ENCODE assay signal across 28 mouse cellular contexts in genomic region chr16:46956990-46957389, GRCm38 (mm10).
A peak's percentile ranks its signal among the peaks of the same experiment; 100 is the strongest.
DNase-seq lines count a peak whose midpoint lies in the region; ATAC-seq lines count a peak whose summit lies in the region.
"Had no signal": no experiment of that assay in that cellular context is flagged by ENCODE, and none has a peak within 500 bp of the region (broad histone marks: within the 10 kb centered on the region; RNA-seq: fewer than 3 reads in every experiment).

No protein-coding gene starts in this region.

- no peaks in the 10 kb centered on the region for H3K36me3 ChIP-seq in heart, embryonic 10.5 days
- no peaks in the 10 kb centered on the region for H3K36me3 ChIP-seq in neural tube, embryonic 15.5 days
- H3K36me3 ChIP-seq: heart, embryonic 15.5 days; limb, embryonic 12.5 days; midbrain, embryonic 15.5 days; neural tube, embryonic 12.5 days had no signal

- no peaks in the 10 kb centered on the region for H3K27me3 ChIP-seq in heart, embryonic 10.5 days (ENCODE audit: insufficient read depth, poor library complexity, severe bottlenecking)
- H3K27me3 ChIP-seq in neural tube, embryonic 15.5 days (replicated peaks), result no peaks in the 10 kb centered on the region
- H3K27me3 ChIP-seq: heart, embryonic 15.5 days; limb, embryonic 12.5 days; midbrain, embryonic 15.5 days; neural tube, embryonic 12.5 days had no signal

- H3K27ac ChIP-seq in heart, embryonic 10.5 days, result no peak overlapping the region
- no peak overlapping the region for H3K27ac ChIP-seq in neural tube, embryonic 15.5 days (replicated peaks)
- H3K27ac ChIP-seq: heart, adult 2 months; heart, embryonic 15.5 days; hindbrain, embryonic 14.5 days; limb, embryonic 12.5 days; macrophage; midbrain, embryonic 15.5 days; neural tube, embryonic 12.5 days had no signal

- DNase-seq in frontal cortex, postnatal 10 days (ENCODE audit: low spot score in 2 of 2), result no peak
- DNase-seq in layer of hippocampus, adult 9-11 months, result peak; percentile 19
- DNase-seq in layer of hippocampus, postnatal 10 days (ENCODE audit: low spot score in 2 of 2), result no peak
- peak; percentile 13 for DNase-seq in right cerebral cortex, postnatal 25 days
- DNase-seq in right cerebral cortex, postnatal 14 days, result no peak
- DNase-seq in heart, embryonic 10.5 days (ENCODE audit: low spot score), result no peak
- DNase-seq: cerebellum, adult 18-20 months; cerebellum, postnatal 14 days; forebrain, postnatal 0 days; gastrocnemius, postnatal 14 days; heart, adult 2 months; heart, postnatal 4 days; kidney, adult 18-20 months; liver, postnatal 0 days; retina, postnatal 1 day; spleen, adult 18-20 months had no signal

- no peak overlapping the region for H3K4me3 ChIP-seq in heart, embryonic 10.5 days
- H3K4me3 ChIP-seq in neural tube, embryonic 15.5 days (replicated peaks), result no peak overlapping the region
- H3K4me3 ChIP-seq: heart, adult 2 months; heart, embryonic 15.5 days; limb, embryonic 12.5 days; midbrain, embryonic 15.5 days; neural tube, embryonic 12.5 days had no signal

- no peaks in the 10 kb centered on the region for H3K9me3 ChIP-seq in heart, embryonic 10.5 days
- no peaks in the 10 kb centered on the region for H3K9me3 ChIP-seq in neural tube, embryonic 15.5 days (replicated peaks)
- H3K9me3 ChIP-seq: heart, embryonic 15.5 days; limb, embryonic 12.5 days; midbrain, embryonic 15.5 days; neural tube, embryonic 12.5 days had no signal

- 82% methylated on average over 1 of the region's 1 CpGs for WGBS in heart, embryonic 10.5 days
- 93% methylated on average over 1 of the region's 1 CpGs for whole genome bisulfite sequencing in neural tube, embryonic 15.5 days

- no peaks in the 10 kb centered on the region for H3K4me1 ChIP-seq in heart, embryonic 10.5 days
- no peaks in the 10 kb centered on the region for H3K4me1 ChIP-seq in neural tube, embryonic 15.5 days
- H3K4me1 ChIP-seq: heart, embryonic 15.5 days; limb, embryonic 12.5 days; midbrain, embryonic 15.5 days; neural tube, embryonic 12.5 days had no signal

- ATAC-seq in frontal cortex, adult (ENCODE audit: low TSS enrichment), result peak; percentile 100
- ATAC-seq in neural tube, embryonic 15.5 days (ENCODE audit: low FRiP score), result no peak
- ATAC-seq: CD4-positive, CD25-positive, alpha-beta regulatory T cell, adult 4 months; forebrain, postnatal 0 days; inflammation-experienced regulatory T-cells, adult 6 months; liver, postnatal 0 days; lung, postnatal 0 days; midbrain, embryonic 15.5 days had no signal

- no peak overlapping the region for H3K4me2 ChIP-seq in neural tube, embryonic 15.5 days
- H3K4me2 ChIP-seq: heart, embryonic 15.5 days; hindbrain, embryonic 14.5 days; limb, embryonic 12.5 days; liver, embryonic 11.5 days; midbrain, embryonic 15.5 days; neural tube, embryonic 12.5 days had no signal

- H3K9ac ChIP-seq in neural tube, embryonic 15.5 days (replicated peaks), result no peak overlapping the region
- H3K9ac ChIP-seq: forebrain, postnatal 0 days; heart, embryonic 15.5 days; hindbrain, embryonic 14.5 days; limb, embryonic 12.5 days; liver, postnatal 0 days; midbrain, embryonic 15.5 days; neural tube, embryonic 12.5 days had no signal

Comparison
In these comparisons a context has a peak if more than half of its experiments do, and no peak if none do; other contexts are left out.
1. DNase-seq: peak in layer of hippocampus, adult 9-11 months (single experiment) and right cerebral cortex, postnatal 25 days (single experiment); none in frontal cortex, postnatal 10 days (0 of 2), layer of hippocampus, postnatal 10 days (0 of 2), right cerebral cortex, postnatal 14 days (single experiment) and heart, embryonic 10.5 days (single experiment).